9 mouse cellular contexts compared by ENCODE assay signal in the genomic region with DNA sequence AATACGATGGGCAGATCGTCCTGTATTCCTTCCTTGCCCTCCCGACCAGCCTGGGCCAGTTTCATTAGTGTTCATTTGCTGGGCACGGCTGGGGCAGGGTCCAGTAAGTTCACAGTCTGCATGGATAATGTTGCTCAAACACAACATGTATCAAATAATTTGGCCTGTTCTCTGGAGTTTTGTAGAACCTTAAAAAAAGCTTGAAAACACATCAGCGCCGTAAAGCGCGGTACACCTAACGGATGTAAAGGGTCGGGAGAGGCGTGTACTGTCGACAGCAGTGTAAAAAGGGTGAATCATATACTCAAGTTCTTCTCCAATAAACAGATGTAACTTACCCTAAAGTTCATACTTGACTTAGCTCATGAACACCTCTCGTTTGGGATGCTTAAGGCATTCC. TPM values are rescaled to one million over a fixed set of nuclear protein-coding genes. Genes with fewer than 3 reads are reported as not detected.
DNase-seq lines count a peak whose midpoint lies in the region; ATAC-seq and TF ChIP-seq lines count a peak whose summit lies in the region.
"Had no signal": no experiment of that assay in that cellular context is flagged by ENCODE, and none has a peak within 500 bp of the region (broad histone marks: within the 10 kb centered on the region; RNA-seq: fewer than 3 reads in every experiment).

No protein-coding gene starts in this region.

- H3K9me3 ChIP-seq in kidney, embryonic 15.5 days (replicated peaks), result no peaks in the 10 kb centered on the region
- H3K9me3 ChIP-seq in ES-E14 (ENCODE audit: control insufficient read depth, insufficient read depth, low read depth, low read length), result no peaks in the 10 kb centered on the region
- no peaks in the 10 kb centered on the region for H3K9me3 ChIP-seq in forebrain, embryonic 16.5 days (ENCODE audit: control insufficient read depth, low read length)
- H3K9me3 ChIP-seq in midbrain, embryonic 11.5 days (ENCODE audit: control insufficient read depth, low read length), result no peaks in the 10 kb centered on the region

- in situ Hi-C loops in ES-E14 (cut with MboI; ENCODE audit: low sequenced_read_pairs in 2 of 2, unreplicated experiment in 2 of 2), result no loop called here

- H3K4me3 ChIP-seq in kidney, embryonic 15.5 days (replicated peaks), result peak overlapping the region; percentile 71
- H3K4me3 ChIP-seq in ES-E14 (ENCODE audit: insufficient read depth in 1 of 2, low read depth in 1 of 2, low read length in 2 of 2, poor library complexity in 1 of 2, severe bottlenecking in 1 of 2), result peak overlapping the region; percentile 96 to 100
- peak overlapping the region; percentile 98 for H3K4me3 ChIP-seq in forebrain, embryonic 16.5 days (replicated peaks; ENCODE audit: low read length)
- H3K4me3 ChIP-seq in midbrain, embryonic 11.5 days (ENCODE audit: low read depth, low read length), result peak overlapping the region; percentile 95

- H3K9ac ChIP-seq in kidney, embryonic 15.5 days, result peak overlapping the region; percentile 86
- peak overlapping the region; percentile 91 for H3K9ac ChIP-seq in ES-E14 (ENCODE audit: insufficient read depth, low read depth, low read length, poor library complexity, severe bottlenecking)
- H3K9ac ChIP-seq in forebrain, embryonic 16.5 days (replicated peaks; ENCODE audit: low read depth, low read length), result peak overlapping the region; percentile 96
- H3K9ac ChIP-seq in midbrain, embryonic 11.5 days (ENCODE audit: low read length), result peak overlapping the region; percentile 97

- no peak; the same call in 1 of the 2 replicates for ATAC-seq in kidney, embryonic 15.5 days (replicated peaks; ENCODE audit: low FRiP score)
- no peak for ATAC-seq in forebrain, embryonic 16.5 days
- no peak for ATAC-seq in midbrain, embryonic 11.5 days (ENCODE audit: low FRiP score)
- ATAC-seq in erythroid progenitor cell, adult 5-6 weeks (replicated peaks; ENCODE audit: low FRiP score, poor library complexity, severe bottlenecking), result no peak; the same call in 1 of the 2 replicates
- no peak for ATAC-seq in inflammation-experienced regulatory T-cells, adult 6 months

- H3K36me3 ChIP-seq in kidney, embryonic 15.5 days, result peaks cover 57% of the 10 kb centered on the region
- H3K36me3 ChIP-seq in ES-E14 (ENCODE audit: control insufficient read depth, insufficient read depth, low read length, poor library complexity, severe bottlenecking), result peaks cover 25% of the 10 kb centered on the region
- peaks cover 8% of the 10 kb centered on the region for H3K36me3 ChIP-seq in forebrain, embryonic 16.5 days (ENCODE audit: control insufficient read depth, insufficient read depth)
- H3K36me3 ChIP-seq in midbrain, embryonic 11.5 days (ENCODE audit: control insufficient read depth, insufficient read depth, low read length), result peaks cover 16% of the 10 kb centered on the region

- no peaks in the 10 kb centered on the region for H3K27me3 ChIP-seq in kidney, embryonic 15.5 days
- H3K27me3 ChIP-seq in forebrain, embryonic 16.5 days (replicated peaks; ENCODE audit: control insufficient read depth, insufficient read depth, low read length), result no peaks in the 10 kb centered on the region
- H3K27me3 ChIP-seq in midbrain, embryonic 11.5 days (ENCODE audit: control insufficient read depth, insufficient read depth, low read length), result no peaks in the 10 kb centered on the region

- H3K27ac ChIP-seq in kidney, embryonic 15.5 days, result peak overlapping the region; percentile 93
- peak overlapping the region; percentile 91 for H3K27ac ChIP-seq in ES-E14 (ENCODE audit: insufficient read depth, low read depth, low read length, poor library complexity, severe bottlenecking)
- H3K27ac ChIP-seq in forebrain, embryonic 16.5 days (ENCODE audit: low read length), result peak overlapping the region; percentile 76
- peak overlapping the region; percentile 50; the same call in 1 of the 2 replicates for H3K27ac ChIP-seq in midbrain, embryonic 11.5 days (ENCODE audit: low read depth, low read length)

- H3K4me1 ChIP-seq in kidney, embryonic 15.5 days, result peaks cover 36% of the 10 kb centered on the region
- H3K4me1 ChIP-seq in ES-E14 (ENCODE audit: control insufficient read depth in 2 of 2, insufficient read depth in 2 of 2, low read length in 2 of 2, poor library complexity in 1 of 2), result peaks cover 2 to 4% of the 10 kb centered on the region in 2 experiments; a peak in 1 of 4 replicates
- H3K4me1 ChIP-seq in forebrain, embryonic 16.5 days (replicated peaks; ENCODE audit: control insufficient read depth, insufficient read depth, low read length), result peaks cover 27% of the 10 kb centered on the region
- peaks cover 16% of the 10 kb centered on the region for H3K4me1 ChIP-seq in midbrain, embryonic 11.5 days (ENCODE audit: control insufficient read depth, insufficient read depth, low read length)

- WGBS in kidney, embryonic 15.5 days, result 3% methylated on average over 13 of the region's 13 CpGs
- WGBS in forebrain, embryonic 16.5 days, result 11% methylated on average over 13 of the region's 13 CpGs
- WGBS in midbrain, embryonic 11.5 days, result 18% methylated on average over 13 of the region's 13 CpGs

- no peak for DNase-seq in kidney, postnatal 4 days
- DNase-seq in ES-E14 (ENCODE audit: low read depth, low spot score), result no peak
- DNase-seq in midbrain, embryonic 11.5 days (ENCODE audit: low spot score, missing footprints), result no peak
- no peak for DNase-seq in layer of hippocampus, adult 9-10 months (ENCODE audit: low spot score)

- peak overlapping the region; percentile 63 for H3K4me2 ChIP-seq in kidney, embryonic 15.5 days
- peak overlapping the region; percentile 97 for H3K4me2 ChIP-seq in forebrain, embryonic 16.5 days (ENCODE audit: low read length)
- peak overlapping the region; percentile 94 for H3K4me2 ChIP-seq in midbrain, embryonic 11.5 days

TF ChIP-seq in ES-E14, 5 proteins besides CTCF, POLR2A, EP300 and RAD21:
- TF ChIP-seq HCFC1 (IDR thresholded peaks at IDR 0.05; ENCODE audit: borderline replicate concordance, insufficient read depth, low read length), result no peak
- TF ChIP-seq MAFK (IDR thresholded peaks at IDR 0.05; ENCODE audit: insufficient read depth, low read depth, low read length), result no peak
- 0 out of 2 replicates have a peak, but pooled peaks have one; percentile 26 for TF ChIP-seq CHD2 (IDR thresholded peaks at IDR 0.05; ENCODE audit: low read depth, low read length)

RNA-seq across cellular contexts. Expression of gene Ganab, which starts 0.7 kb away (rescaled TPM):
- 126 and 130 TPM in 2 replicates for polyA plus RNA-seq in kidney, embryonic 15.5 days (2015; fragmentation: Nextera tagmentation; extraction: Ambion mirVana)
- 321 and 436 TPM in 2 replicates for total RNA-seq in ES-E14 (2012; rRNA removed)
- 91.7 and 95.1 TPM in 2 replicates for polyA plus RNA-seq in forebrain, embryonic 16.5 days (2015; fragmentation: Nextera tagmentation; extraction: Ambion mirVana)
- 101 and 109 TPM in 2 replicates for polyA plus RNA-seq in midbrain, embryonic 11.5 days (2014; fragmentation: Nextera tagmentation; extraction: Ambion mirVana)
- 71.0 and 83.0 TPM in 2 replicates for total RNA-seq in erythroid progenitor cell, adult 5-6 weeks (2015; ENCODE audit: low replicate concordance)
- 31.9 and 43.0 TPM in 2 replicates for total RNA-seq in erythroid progenitor cell, adult 5-6 weeks (2017; ENCODE audit: low replicate concordance)
- 10 to 100 TPM; 58.8 to 59.6 (median 59.4) TPM for polyA plus RNA-seq in inflammation-experienced regulatory T-cells, adult 6 months (2017; shearing (Covaris generic))

RNA-seq across cellular contexts. Expression of gene Ints5, which starts 5.8 kb away (rescaled TPM):
- 42.4 and 47.4 TPM in 2 replicates for polyA plus RNA-seq in kidney, embryonic 15.5 days (2015; fragmentation: Nextera tagmentation; extraction: Ambion mirVana)
- 54.0 and 59.3 TPM in 2 replicates for total RNA-seq in ES-E14 (2012; rRNA removed)
- polyA plus RNA-seq in forebrain, embryonic 16.5 days (2015; fragmentation: Nextera tagmentation; extraction: Ambion mirVana), result 41.0 and 45.9 TPM in 2 replicates
- 29.7 and 33.3 TPM in 2 replicates for polyA plus RNA-seq in midbrain, embryonic 11.5 days (2014; fragmentation: Nextera tagmentation; extraction: Ambion mirVana)
- 10.1 and 14.3 TPM in 2 replicates for total RNA-seq in erythroid progenitor cell, adult 5-6 weeks (2015; ENCODE audit: low replicate concordance)
- total RNA-seq in erythroid progenitor cell, adult 5-6 weeks (2017; ENCODE audit: low replicate concordance), result 7.1 and 7.6 TPM in 2 replicates
- polyA plus RNA-seq in inflammation-experienced regulatory T-cells, adult 6 months (2017; shearing (Covaris generic)), result 10 to 100 TPM in 2 of 3 experiments, 1 to 10 TPM in 1; 8.5 to 11.9 (median 10.4) TPM

RNA-seq across cellular contexts. Expression of gene Gm49416, which starts 9.8 kb away (rescaled TPM):
- polyA plus RNA-seq in kidney, embryonic 15.5 days (2015; fragmentation: Nextera tagmentation; extraction: Ambion mirVana), result not detected in 2 replicates
- total RNA-seq in ES-E14 (2012; rRNA removed), result not detected in 2 replicates
- polyA plus RNA-seq in forebrain, embryonic 16.5 days (2015; fragmentation: Nextera tagmentation; extraction: Ambion mirVana), result 0.34 TPM in 1 of 2 replicates, not detected in the other
- not detected in 2 replicates for polyA plus RNA-seq in midbrain, embryonic 11.5 days (2014; fragmentation: Nextera tagmentation; extraction: Ambion mirVana)
- total RNA-seq in erythroid progenitor cell, adult 5-6 weeks (2015; ENCODE audit: low replicate concordance), result not detected in 2 replicates
- not detected in 2 replicates for total RNA-seq in erythroid progenitor cell, adult 5-6 weeks (2017; ENCODE audit: low replicate concordance)
- polyA plus RNA-seq in inflammation-experienced regulatory T-cells, adult 6 months (2017; shearing (Covaris generic)), result 1 to 10 TPM in 1 of 3 experiments, not detected in 2; 1.1 TPM

RNA-seq across cellular contexts. Expression of gene 1810009A15Rik, which starts 9.9 kb away (rescaled TPM):
- 100 TPM in 2 replicates for polyA plus RNA-seq in kidney, embryonic 15.5 days (2015; fragmentation: Nextera tagmentation; extraction: Ambion mirVana)
- 146 and 214 TPM in 2 replicates for total RNA-seq in ES-E14 (2012; rRNA removed)
- 49.9 and 50.6 TPM in 2 replicates for polyA plus RNA-seq in forebrain, embryonic 16.5 days (2015; fragmentation: Nextera tagmentation; extraction: Ambion mirVana)
- polyA plus RNA-seq in midbrain, embryonic 11.5 days (2014; fragmentation: Nextera tagmentation; extraction: Ambion mirVana), result 115 and 116 TPM in 2 replicates
- 11.5 and 13.4 TPM in 2 replicates for total RNA-seq in erythroid progenitor cell, adult 5-6 weeks (2015; ENCODE audit: low replicate concordance)
- 7.0 and 32.0 TPM in 2 replicates for total RNA-seq in erythroid progenitor cell, adult 5-6 weeks (2017; ENCODE audit: low replicate concordance)
- 100 to 1,000 TPM; 105 to 125 (median 114) TPM for polyA plus RNA-seq in inflammation-experienced regulatory T-cells, adult 6 months (2017; shearing (Covaris generic))

RNA-seq across cellular contexts. Expression of gene Gm49403, which starts 14.8 kb away (rescaled TPM):
- polyA plus RNA-seq in kidney, embryonic 15.5 days (2015; fragmentation: Nextera tagmentation; extraction: Ambion mirVana), result not detected in 2 replicates
- total RNA-seq in ES-E14 (2012; rRNA removed), result not detected in 2 replicates
- not detected in 2 replicates for polyA plus RNA-seq in forebrain, embryonic 16.5 days (2015; fragmentation: Nextera tagmentation; extraction: Ambion mirVana)
- polyA plus RNA-seq in midbrain, embryonic 11.5 days (2014; fragmentation: Nextera tagmentation; extraction: Ambion mirVana), result not detected in 2 replicates
- not detected in 2 replicates for total RNA-seq in erythroid progenitor cell, adult 5-6 weeks (2015; ENCODE audit: low replicate concordance)
- total RNA-seq in erythroid progenitor cell, adult 5-6 weeks (2017; ENCODE audit: low replicate concordance), result not detected in 2 replicates
- polyA plus RNA-seq in inflammation-experienced regulatory T-cells, adult 6 months (2017; shearing (Covaris generic)), result not detected
- polyA plus RNA-seq: brain, embryonic 14.5 days had no signal
